Mouse (Mus musculus) C2C12 (cell line): Measurements from ENCODE around the gene Vmn1r58.
"Not testable (repeated sequence)": the region's sequence is repeated elsewhere in the genome, so short reads cannot be mapped to it uniquely, and the experiment has no call there.

Experiments used
- CTCF ChIP-seq: IDR thresholded peaks from one replicate; pipeline ENCODE4 v1.5.1; 2011; ENCODE audit not compliant: control insufficient read depth, insufficient read depth, insufficient read length
- FOSL1 ChIP-seq: IDR thresholded peaks from one replicate; pipeline ENCODE4 v1.8.0; 2011; ENCODE audit warnings: mild to moderate bottlenecking, low read length; ENCODE audit not compliant: poor library complexity, insufficient read depth, severe bottlenecking
- MAX ChIP-seq: IDR thresholded peaks from one replicate; pipeline ENCODE4 v1.6.1; 2011; ENCODE audit warnings: mild to moderate bottlenecking, control low read depth
- MYOD1 ChIP-seq: IDR thresholded peaks from one replicate; pipeline ENCODE4 v1.6.1; 2011; ENCODE audit warnings: low read depth; ENCODE audit not compliant: control insufficient read depth, insufficient read length
- MYOG ChIP-seq: IDR thresholded peaks from one replicate; pipeline ENCODE4 v1.6.1; 2011; ENCODE audit not compliant: control insufficient read depth, insufficient read length; ENCODE audit errors: extremely low read depth
- USF1 ChIP-seq: IDR thresholded peaks from one replicate; pipeline ENCODE4 v1.6.1; 2011; ENCODE audit warnings: low read depth, mild to moderate bottlenecking, control low read depth, moderate library complexity

GRCm38 (mm10) chr7:5413296-5413695, at the start of gene Vmn1r58:
- TF ChIP-seq CTCF, MYOD1, MAX, USF1, MYOG, FOSL1: not testable (repeated sequence)
